Mouse (Mus musculus) heart, postnatal 0 days (tissue): ENCODE results near the gene Il17rd. TPM values are rescaled to one million over a fixed set of nuclear protein-coding genes. Genes with fewer than 3 reads are reported as not detected.

Experiments
- ATAC-seq: fragments of 200-750 bp; cut with Nextera tagmentation; 2 replicates; pipeline ENCODE4 v1.8.0; 2017; ENCODE audit warnings: low read depth, moderate number of reproducible peaks, moderate library complexity; ENCODE audit not compliant: insufficient read depth
- DNase-seq: peaks from one replicate; pipeline ENCODE4 v3.0.0-alpha.2; 2016; ENCODE audit warnings: low spot score
- H3K27ac ChIP-seq: fragments of 300-500 bp; sonication (generic); 2 replicates; pipeline ENCODE4 v1.5.1; 2014; ENCODE audit warnings: low read depth, mild to moderate bottlenecking
- H3K27me3 ChIP-seq: fragments of 300-500 bp; sonication (generic); 2 replicates; pipeline ENCODE4 v1.6.1; 2014; ENCODE audit warnings: low read length, mixed read lengths; ENCODE audit not compliant: control insufficient read depth, insufficient read depth
- H3K36me3 ChIP-seq: fragments of 300-500 bp; sonication (generic); replicated peaks from 2 replicates; pipeline ENCODE4 v1.6.1; 2014; ENCODE audit warnings: low read length, mixed read lengths; ENCODE audit not compliant: control insufficient read depth, insufficient read depth
- H3K4me1 ChIP-seq: fragments of 300-500 bp; sonication (generic); 2 replicates; pipeline ENCODE4 v1.6.1; 2014; ENCODE audit warnings: antibody characterized with exemption; ENCODE audit not compliant: control insufficient read depth, insufficient read depth
- H3K4me2 ChIP-seq: fragments of 300-500 bp; sonication (generic); 2 replicates; pipeline ENCODE4 v1.6.1; 2014; ENCODE audit warnings: low read depth, mild to moderate bottlenecking, low read length, moderate library complexity
- H3K4me3 ChIP-seq: fragments of 300-500 bp; sonication (generic); 2 replicates; pipeline ENCODE4 v1.5.1; 2014; ENCODE audit warnings: low read depth, low read length
- H3K9ac ChIP-seq: fragments of 300-500 bp; sonication (generic); replicated peaks from 2 replicates; pipeline ENCODE4 v1.6.1; 2014; ENCODE audit warnings: low read depth, low read length, mixed read lengths
- H3K9me3 ChIP-seq: fragments of 300-500 bp; sonication (generic); replicated peaks from 2 replicates; pipeline ENCODE4 v1.6.1; 2016; ENCODE audit warnings: low read length; ENCODE audit not compliant: control insufficient read depth
- CTCF ChIP-seq: IDR thresholded peaks from 2 replicates; pipeline ENCODE4 v1.5.1; 2016; ENCODE audit warnings: antibody characterized with exemption, control low read depth, low read depth
- EP300 ChIP-seq: IDR thresholded peaks from 2 replicates; pipeline ENCODE4 v1.6.1; 2016; ENCODE audit warnings: antibody characterized with exemption, low read depth
- WGBS: fragments of 180-500 bp; shearing (Covaris S2); extraction: QIAGEN DNeasy Blood & Tissue Kit; methylation state at CpG from one replicate; pipeline ENCODE4 v1.1.7; 2014; 5-methylcytosine and 5-hydroxymethylcytosine counted together
- polyA plus RNA-seq: library from polyadenylated mRNA; unstranded; fragments of >200 nt; fragmentation: Nextera tagmentation; extraction: Ambion mirVana; gene quantifications from 2 replicates; pipeline ENCODE4 v1.2.1, GENCODE M21; 2015
- total RNA-seq: library from RNA; depleted of rRNA; stranded (reverse); fragments of >200 nt; gene quantifications from 2 replicates; pipeline ENCODE4 v1.2.3, GENCODE M21; 2014; ENCODE audit warnings: low replicate concordance

Il17rd gene
- total and polyA plus RNA-seq, 2 experiments from 2014 or later, result 0.63 to 4.2 TPM

DNA sequence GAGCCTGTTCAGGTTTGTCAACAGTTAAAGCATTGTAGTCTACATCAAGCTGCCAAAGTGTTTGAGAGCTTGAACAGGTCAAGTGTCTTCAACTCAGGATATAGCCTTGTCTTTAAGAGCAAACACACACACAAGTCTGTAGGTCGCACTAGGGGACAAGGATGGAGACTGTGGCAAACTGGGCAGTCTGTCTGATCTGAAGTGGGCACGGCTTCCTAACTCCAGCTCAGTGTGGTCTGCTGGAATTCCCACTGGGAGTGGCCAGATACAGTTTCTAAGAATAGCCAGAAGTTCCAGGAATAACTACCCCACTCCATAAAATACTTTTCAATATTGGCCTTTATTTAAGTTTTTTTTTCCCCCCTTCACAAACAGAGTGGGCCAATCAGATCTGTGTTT, 37.8 kb downstream of the Il17rd start:
- peak; percentile 83 for ATAC-seq
- WGBS, result 20% methylated on average over 2 of the region's 2 CpGs
- Histone ChIP-seq H3K4me1 (peaks cover 34% of the 10 kb centered on the region), H3K4me3 (no peak overlapping the region), H3K9me3 (no peaks in the 10 kb centered on the region), H3K36me3 (no peaks in the 10 kb centered on the region), H3K4me2 (no peak overlapping the region; the same call in 1 of the 2 replicates), H3K27me3 (no peaks in the 10 kb centered on the region), H3K27ac (peak overlapping the region; percentile 81), H3K9ac (no peak overlapping the region)
- no peak for TF ChIP-seq EP300
- no peak for TF ChIP-seq CTCF
- peak; percentile 74 for DNase-seq

DNA sequence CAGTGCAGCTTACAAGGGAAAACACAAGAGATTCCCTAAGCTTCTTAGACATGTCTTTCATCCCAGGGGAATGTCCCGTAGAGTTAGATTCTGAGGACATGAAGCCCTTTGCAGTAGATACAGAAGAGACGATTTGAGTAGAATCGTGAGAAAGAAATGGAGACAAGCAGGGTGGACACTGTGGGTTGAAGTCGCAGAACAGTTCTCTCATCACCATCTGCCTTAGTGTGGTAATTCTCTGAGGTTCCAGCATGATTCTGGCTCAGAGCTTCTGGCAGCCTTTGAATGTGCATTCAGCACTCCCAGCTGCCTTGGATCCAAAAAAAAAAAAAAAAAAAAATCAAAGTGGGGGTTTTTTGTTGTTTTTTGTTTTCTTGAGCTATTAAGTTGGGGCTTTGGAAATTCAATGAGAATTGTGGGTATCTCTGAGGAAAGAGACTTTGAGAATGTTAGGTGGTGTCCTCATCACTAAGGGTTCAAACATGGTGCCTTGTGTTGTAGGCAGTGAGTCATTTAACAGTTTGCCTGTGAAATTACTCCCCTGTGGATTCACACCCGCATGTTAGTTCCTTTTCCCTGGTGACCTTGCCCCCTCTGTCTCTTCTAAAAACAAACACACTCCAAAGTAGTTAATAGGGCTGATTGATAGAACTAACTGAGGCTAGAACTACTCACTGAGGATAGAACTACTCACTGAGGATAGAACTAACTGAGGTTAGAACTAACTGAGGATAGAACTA, 43.0 kb downstream of the Il17rd start:
- Histone ChIP-seq H3K27me3 (no peaks in the 10 kb centered on the region), H3K27ac (no peak overlapping the region), H3K9ac (no peak overlapping the region), H3K4me1 (peaks cover 10% of the 10 kb centered on the region), H3K9me3 (no peaks in the 10 kb centered on the region), H3K4me3 (no peak overlapping the region), H3K4me2 (no peak overlapping the region), H3K36me3 (0 out of 2 replicates have a peak, but pooled peaks cover 4% of the 10 kb centered on the region)
- DNase-seq (no peak), ATAC-seq (no peak)
- 54% methylated on average over 5 of the region's 5 CpGs for WGBS
- TF ChIP-seq EP300, result no peak
- no peak for TF ChIP-seq CTCF

DNA sequence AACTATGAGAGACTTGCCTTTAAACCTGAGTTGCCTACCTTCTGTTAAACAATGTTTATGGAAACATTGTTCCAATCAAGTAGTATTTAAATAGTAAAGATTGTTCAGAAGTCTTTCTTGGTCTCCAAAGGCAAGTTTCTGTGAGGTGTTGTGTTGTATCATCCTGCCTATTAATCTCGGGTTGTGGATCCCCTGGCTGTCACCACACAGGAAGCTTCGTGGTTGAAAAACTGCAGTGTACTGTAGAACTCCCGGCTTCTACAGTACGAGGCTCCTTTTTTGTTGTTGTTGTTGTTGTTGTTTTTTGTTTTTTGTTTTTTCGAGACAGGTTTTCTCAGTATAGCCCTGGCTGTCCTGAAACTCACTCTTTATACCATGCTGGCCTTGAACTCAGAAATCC, 46.7 kb downstream of the Il17rd start:
- H3K4me1 ChIP-seq, result no peaks in the 10 kb centered on the region
- DNase-seq, result no peak
- TF ChIP-seq EP300, result no peak
- no peaks in the 10 kb centered on the region for H3K9me3 ChIP-seq
- no peak overlapping the region for H3K27ac ChIP-seq
- H3K36me3 ChIP-seq, result peaks cover 4% of the 10 kb centered on the region; the same call in 1 of the 2 replicates
- no peak overlapping the region for H3K4me2 ChIP-seq
- ATAC-seq, result no peak
- no peak overlapping the region for H3K9ac ChIP-seq
- H3K27me3 ChIP-seq, result no peaks in the 10 kb centered on the region
- WGBS, result 65% methylated on average over 5 of the region's 5 CpGs
- no peak overlapping the region for H3K4me3 ChIP-seq

DNA sequence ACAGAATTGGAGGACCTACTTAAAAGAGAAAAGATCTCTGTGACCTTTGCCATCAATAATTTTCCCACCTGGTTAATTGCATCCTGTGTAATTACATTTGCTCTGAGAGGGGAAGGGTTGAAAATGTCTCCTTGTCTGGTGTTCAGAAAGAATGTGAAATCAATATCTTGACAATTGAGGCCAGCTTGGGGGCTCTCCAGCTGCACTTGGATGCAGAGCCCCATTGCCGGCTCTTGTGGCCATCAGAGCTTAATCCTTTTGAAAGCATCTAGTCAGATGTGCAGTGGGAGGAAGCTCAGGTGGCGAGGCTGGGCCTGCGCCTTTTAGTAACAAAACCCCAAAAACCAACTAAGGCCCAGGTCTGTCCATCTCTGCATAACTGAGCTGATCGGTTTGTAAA, 47.3 kb downstream of the Il17rd start:
- WGBS, result 81% methylated on average over 4 of the region's 4 CpGs
- Histone ChIP-seq H3K4me3 (no peak overlapping the region), H3K4me1 (no peaks in the 10 kb centered on the region), H3K36me3 (peaks cover 4% of the 10 kb centered on the region; the same call in 1 of the 2 replicates), H3K9me3 (no peaks in the 10 kb centered on the region), H3K9ac (no peak overlapping the region), H3K27ac (no peak overlapping the region), H3K4me2 (no peak overlapping the region), H3K27me3 (no peaks in the 10 kb centered on the region)
- DNase-seq (no peak), ATAC-seq (no peak)
- TF ChIP-seq EP300 (no peak), CTCF (no peak)

DNA sequence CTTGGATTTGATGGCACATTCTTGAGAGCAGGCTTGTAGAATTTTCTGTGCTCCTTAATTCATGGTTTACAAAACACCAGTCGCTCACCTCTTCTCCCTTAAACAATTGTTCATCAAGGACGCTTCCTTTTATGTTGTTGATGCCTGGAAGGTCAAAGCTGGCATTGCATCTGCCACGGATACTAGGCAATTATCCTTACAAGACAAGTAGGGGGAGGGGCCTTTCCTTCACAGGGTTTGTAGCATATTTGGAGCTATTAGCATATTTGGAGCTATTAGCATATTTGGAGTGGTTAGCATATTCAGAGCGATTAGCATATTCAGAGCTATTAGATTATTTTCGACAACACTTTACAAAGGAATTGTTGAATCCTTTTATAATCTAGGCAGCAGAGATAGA, 55.5 kb downstream of the Il17rd start:
- no peaks in the 10 kb centered on the region; the same call in 1 of the 2 replicates for H3K36me3 ChIP-seq
- no peak overlapping the region for H3K4me2 ChIP-seq
- H3K9ac ChIP-seq, result no peak overlapping the region
- no peaks in the 10 kb centered on the region for H3K4me1 ChIP-seq
- no peaks in the 10 kb centered on the region for H3K27me3 ChIP-seq
- no peak for TF ChIP-seq EP300
- no peak for TF ChIP-seq CTCF
- no peak for ATAC-seq
- DNase-seq, result no peak
- H3K27ac ChIP-seq, result no peak overlapping the region
- 77% methylated on average over 5 of the region's 5 CpGs for WGBS
- H3K4me3 ChIP-seq, result no peak overlapping the region
- H3K9me3 ChIP-seq, result no peaks in the 10 kb centered on the region

DNA sequence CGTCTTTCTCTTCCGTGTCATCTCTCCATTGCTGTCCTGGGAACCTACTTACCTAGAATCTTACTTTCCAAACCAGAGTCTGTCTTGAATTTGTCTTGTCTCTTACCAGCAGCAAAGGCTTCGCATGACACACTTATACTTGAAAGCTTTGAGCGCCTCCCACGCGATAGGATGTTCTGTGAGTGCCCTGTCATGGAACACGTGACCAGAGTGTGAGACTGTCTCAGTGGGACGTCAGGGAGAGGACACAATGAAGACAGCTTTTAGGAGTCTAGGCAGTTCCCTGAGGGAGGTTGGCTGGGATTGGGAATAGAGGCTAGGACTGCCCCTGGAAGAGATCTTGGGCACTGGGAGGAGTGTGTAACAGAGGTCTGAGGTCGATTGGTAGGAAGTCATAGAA, 57.4 kb downstream of the Il17rd start:
- TF ChIP-seq EP300, result no peak
- no peak for TF ChIP-seq CTCF
- WGBS, result 62% methylated on average over 9 of the region's 9 CpGs
- H3K9ac ChIP-seq, result no peak overlapping the region
- no peak overlapping the region for H3K4me2 ChIP-seq
- no peaks in the 10 kb centered on the region for H3K9me3 ChIP-seq
- no peak overlapping the region for H3K27ac ChIP-seq
- no peaks in the 10 kb centered on the region for H3K4me1 ChIP-seq
- no peaks in the 10 kb centered on the region for H3K27me3 ChIP-seq
- no peak overlapping the region for H3K4me3 ChIP-seq
- no peak for ATAC-seq
- H3K36me3 ChIP-seq, result peaks cover 12% of the 10 kb centered on the region
- DNase-seq, result no peak
